Mouse (Mus musculus): ENCODE data around the gene Tmem255b.
A peak's percentile ranks its signal among the peaks of the same experiment; 100 is the strongest.

DNA sequence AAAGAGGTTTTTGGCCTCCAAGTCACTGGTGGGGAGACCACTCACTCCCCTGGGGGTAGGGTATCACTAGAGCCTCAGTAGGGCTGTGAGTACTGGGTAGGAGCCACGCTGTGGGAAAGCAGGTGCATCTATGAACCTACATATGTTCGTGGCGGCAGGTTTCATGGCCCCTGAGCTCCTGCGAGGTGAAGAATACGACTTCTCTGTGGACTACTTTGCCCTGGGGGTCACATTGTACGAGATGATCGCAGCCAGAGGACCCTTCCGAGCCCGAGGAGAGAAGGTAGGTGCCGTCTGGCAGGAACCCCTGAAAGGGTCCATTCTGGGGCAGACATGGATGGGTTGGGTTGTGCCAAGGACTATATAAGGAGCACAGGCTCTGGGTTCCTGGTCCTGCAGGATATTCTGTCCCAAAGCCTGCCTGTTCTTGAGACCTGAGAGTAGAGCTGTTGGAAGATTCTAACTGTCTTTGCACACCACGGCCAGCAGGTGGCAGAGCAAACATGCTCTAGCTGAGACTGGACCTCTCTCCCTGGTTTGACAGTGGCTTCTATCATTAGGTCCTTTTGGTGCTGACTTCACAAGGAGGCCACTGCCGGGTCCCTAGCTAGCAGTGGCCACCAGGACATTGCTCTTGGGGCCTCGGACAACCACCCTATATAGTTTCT is 22.0 kb upstream of the Tmem255b start:
- TF ChIP-seq EP300 (IDR thresholded peaks at IDR 0.05; ENCODE audit: low read depth) (no peak), CTCF (IDR thresholded peaks at IDR 0.05; ENCODE audit: low read depth) (peak; percentile 87)

Data from liver, postnatal 0 days (tissue).